Mouse (Mus musculus): ENCODE measurements around the gene Aloxe3.

- no peak for TF ChIP-seq POLR2A (IDR thresholded peaks at IDR 0.05; ENCODE audit: low read depth, low read length)
- no peak for TF ChIP-seq CTCF (IDR thresholded peaks at IDR 0.05; ENCODE audit: extremely low read depth, insufficient read length, insufficient replicate concordance, low read depth, low read length)
Observed at GRCm38 (mm10) chr11:69114018-69114417, 11.7 kb upstream of the Aloxe3 start.
